Mouse (Mus musculus): ENCODE data around the gene Wdfy3.
"Not testable (repeated sequence)": the region's sequence is repeated elsewhere in the genome, so short reads cannot be mapped to it uniquely, and the experiment has no call there.

Wdfy3 gene

DNA sequence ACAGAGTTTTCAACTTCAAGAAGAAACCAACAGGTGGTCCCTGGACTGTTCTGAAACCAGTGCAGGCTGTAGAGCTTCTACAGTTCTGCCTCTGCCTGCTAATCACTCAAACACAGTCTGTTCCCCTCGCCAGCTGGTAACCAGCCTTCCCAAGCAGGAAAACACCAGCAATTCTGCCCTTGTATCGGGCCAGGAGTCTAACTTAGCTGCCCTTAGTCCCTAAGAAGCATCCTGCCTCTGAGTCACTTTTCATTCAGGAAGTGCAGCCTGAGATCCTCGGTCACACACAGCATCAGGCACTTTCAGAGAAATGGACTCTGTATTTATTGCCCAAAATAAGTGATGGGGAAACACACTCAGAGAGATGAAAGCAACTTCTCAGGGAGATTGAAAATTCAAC, 66.3 kb downstream of the Wdfy3 start:
- DNase-seq (ENCODE audit: low spot score in 2 of 2): no peak

DNA sequence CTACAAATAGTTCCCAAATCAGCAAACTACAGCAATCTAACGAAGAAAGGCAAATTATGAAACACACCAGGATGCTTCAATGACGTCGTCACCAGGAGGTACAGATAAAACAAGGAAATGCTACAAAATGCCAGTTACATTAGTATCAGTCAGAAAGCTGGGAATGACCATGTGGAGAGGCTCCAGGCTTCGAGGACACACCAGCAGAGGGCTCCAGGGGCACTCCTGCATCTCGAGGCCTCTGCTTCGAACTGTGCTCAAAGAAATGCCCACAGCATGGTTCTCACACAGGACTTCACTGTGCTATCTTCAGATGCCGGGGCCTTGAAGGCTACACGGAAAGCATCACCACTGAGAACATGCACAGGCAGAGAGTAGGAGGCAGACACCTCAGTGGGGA, 68.7 kb downstream of the Wdfy3 start:
- no peak for DNase-seq (ENCODE audit: low spot score in 2 of 2)

DNA sequence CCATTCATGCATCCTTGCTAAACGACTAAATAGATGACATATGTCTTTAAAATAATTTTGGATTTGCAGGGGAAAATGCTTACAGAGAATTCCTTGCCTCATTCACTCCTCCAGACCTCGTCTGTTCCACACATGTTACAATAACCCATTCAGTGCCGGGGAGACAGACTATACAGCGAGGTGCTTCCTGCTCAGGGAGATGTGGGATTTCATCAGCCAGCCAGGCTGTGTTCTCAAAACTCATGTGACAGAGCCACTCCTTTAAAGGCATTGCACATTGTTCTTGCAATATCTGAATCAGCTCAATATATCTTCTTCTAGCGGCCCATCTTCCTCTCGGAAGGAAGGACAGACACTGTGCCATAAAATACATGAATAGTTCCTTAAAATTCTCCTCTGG, 70.8 kb downstream of the Wdfy3 start:
- DNase-seq (ENCODE audit: low spot score in 2 of 2): no peak

DNA sequence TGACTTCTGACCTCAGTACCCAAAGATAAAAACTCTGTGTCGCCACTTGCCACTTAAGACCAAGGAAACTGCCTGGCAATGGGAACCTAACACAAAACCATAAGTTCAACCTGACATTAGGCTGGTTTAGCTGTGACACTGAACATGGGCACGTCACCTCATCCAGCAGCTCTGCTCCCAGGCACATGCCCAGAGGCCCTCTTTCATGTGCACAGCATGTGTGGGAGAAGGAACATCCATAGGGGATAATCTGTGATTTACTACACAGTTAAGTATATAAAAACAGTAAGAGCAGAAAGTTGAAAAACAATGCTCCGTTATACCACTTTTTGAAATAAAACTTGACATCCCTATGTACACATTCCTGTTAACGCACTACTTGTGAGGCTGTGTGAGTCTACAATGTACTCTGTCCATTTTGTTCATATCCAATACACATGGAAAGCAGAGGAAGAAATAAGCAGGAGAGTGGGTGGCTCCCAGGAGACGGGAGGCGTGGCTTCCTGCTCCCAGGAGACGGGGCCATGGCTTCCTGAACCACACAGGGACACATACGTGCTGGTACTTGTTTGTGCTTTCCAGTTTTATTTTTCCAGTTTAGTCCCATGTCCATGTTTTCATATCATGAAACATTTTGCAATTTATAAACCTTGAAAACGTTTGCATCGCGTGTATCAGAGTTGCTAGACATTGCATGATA, 73.5 kb downstream of the Wdfy3 start:
- no peak for DNase-seq (ENCODE audit: low spot score in 2 of 2)

DNA sequence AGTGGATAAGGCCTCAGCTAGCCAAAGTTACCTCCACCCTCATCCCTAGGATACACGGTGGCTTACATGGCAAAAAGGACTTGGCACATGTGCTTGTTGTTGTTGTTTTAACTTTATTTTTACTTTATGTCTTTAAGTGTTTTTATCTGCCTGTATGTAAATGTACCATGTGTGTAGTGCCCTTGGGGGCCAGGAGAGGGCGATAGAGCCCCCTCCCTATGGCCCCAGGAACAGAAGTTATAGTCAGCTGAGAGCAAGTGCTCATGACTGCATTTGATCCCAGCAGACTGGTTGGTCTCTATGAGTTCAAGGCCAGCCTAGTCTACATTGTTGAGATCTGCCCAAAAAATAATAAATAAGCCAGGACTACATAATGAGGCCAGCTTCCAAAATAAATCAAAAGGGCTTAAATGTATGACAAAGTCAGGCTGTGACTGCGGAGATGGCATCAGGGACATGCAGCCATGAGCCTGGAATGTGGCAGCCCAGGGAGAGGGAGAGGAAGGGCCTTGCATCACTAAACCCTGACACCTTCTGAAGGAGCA, 74.2 kb downstream of the Wdfy3 start:
- DNase-seq (ENCODE audit: low spot score in 2 of 2): no peak

DNA sequence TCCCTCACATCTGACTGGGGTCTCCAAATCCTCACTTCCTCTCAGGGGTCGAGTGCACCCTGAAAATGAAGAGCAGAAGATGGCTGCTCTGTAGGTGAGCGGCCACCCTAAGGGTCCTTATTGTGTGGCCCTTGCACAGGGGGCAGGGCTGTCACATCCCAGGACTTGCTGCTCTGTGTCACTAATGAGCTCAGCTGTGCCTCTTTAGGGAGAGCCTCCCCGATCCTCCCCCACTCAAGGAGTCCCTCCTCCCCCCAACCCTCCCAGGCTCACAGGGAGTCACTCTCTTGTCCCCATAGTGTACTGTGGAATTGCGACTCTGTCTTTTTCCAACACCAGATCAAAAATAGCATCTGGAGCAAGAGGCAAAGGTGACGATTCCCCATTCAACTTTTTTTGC, 75.7 kb downstream of the Wdfy3 start:
- DNase-seq (ENCODE audit: low spot score in 2 of 2): no peak

DNA sequence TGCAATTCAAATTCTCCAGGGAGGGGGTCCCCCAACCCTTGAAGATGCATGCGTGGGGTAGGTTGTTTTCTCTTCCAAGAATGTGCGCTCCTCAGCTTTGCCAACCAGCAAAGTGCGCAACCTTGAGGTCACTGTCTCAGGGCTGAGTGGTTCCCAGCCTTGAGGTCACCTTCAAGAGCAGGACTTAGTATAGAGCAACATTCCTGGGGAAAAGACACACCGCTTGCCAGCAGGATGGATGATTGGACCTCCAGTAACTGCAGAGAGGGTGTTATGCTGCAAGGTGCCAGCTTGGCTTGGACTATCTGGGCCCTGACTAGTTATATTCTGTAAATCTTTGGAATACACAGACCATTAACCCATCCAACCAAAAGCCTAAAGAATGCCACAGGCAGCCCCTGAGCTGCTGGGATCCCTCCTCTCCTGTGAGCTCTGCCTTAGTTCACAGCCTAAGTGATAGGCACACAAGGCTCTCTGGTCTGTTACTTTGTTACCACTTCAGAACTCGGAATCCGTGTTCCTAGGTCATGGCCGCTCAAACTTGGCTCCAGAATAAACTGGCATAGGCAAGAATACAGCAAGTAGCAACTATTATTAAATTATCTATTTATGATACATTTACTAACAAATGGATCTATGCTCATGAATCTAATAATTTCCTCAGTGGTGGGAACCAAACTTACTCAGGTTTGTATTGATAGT, 76.6 kb downstream of the Wdfy3 start:
- DNase-seq (ENCODE audit: low spot score in 2 of 2): no peak

DNA sequence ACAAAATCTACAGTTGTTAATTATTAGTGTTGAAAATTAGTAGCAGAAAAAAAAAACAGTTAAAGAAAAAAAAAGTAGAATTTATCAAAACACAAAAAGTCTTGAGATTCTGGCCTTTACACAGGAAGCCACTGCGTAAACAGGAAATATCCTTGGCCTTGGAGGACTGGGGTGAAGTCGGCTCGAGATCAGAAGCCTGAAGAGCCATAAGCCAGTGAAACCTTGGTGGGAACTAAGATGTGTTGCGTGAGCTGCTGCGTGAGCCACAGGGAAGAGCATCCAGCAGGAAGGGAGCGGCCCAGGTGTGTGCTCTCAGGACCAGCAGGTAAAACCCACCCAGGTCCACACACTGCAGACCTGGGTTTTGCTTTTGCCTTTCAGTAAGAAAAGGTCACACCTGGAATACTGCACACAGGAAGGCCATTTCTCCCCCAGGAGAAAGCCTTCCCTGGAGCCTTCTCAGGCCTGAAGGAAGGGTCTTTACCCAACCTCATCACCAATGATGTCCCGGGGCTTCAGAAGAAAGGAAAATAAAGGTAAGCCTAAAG, 79.3 kb downstream of the Wdfy3 start:
- no peak for DNase-seq (ENCODE audit: low spot score in 2 of 2)

DNA sequence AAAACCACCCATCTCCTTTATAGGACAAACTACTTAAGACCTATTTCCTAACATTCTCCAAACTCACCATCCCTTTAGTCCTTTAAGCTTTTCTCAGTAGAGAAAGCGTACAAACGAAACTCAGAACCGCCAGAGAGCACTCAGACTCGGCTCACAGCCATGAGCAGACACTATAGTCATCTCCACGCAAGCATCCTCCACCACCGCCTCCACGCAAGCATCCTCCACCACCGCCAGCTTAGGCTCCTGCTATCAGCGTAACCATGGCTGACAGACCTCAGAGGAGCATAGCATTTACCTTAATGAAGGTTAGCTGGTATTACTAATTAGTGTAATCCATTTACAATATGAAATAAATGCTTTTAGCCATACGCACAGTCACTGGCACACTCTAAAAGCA, 81.2 kb downstream of the Wdfy3 start:
- DNase-seq (ENCODE audit: low spot score in 2 of 2): no peak

DNA sequence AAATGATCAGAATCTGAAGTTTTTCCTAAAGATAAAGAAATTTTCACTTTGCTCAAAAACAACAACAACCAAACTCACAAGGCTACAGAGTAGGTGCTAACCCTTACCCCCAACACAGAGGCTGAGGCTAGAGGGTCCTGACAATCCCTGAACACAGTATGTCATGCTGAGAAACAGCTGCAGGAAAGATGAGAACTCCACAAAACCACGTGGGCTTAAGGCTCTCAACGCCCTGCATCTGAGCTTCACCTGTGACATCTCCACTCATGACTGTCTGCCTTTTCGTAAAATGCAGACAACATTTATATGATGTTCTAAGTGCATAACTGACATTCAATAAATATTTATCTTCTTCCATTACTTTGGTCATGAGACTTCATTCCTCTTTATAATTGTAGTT, 83.0 kb downstream of the Wdfy3 start:
- DNase-seq (ENCODE audit: low spot score in 2 of 2): no peak

DNA sequence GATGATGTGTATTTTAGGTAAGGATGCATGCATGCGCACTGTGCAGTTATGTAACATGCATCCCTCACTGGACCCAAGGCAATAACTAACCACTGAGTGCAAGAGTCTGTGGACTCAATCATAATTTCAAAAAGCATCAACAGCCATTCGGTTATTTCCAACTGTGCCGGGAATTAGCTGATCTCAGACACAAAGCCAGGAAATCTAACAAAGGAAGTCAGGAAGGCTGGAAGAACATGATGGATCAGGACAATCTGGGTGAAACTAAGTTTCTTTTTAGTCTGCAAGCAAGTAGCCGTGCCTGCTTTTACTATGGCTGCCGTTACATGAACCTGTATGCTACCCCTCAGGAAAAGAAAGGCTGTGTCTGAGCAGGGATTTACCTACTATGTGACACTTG, 87.5 kb downstream of the Wdfy3 start:
- DNase-seq (ENCODE audit: low spot score in 2 of 2): no peak

DNA sequence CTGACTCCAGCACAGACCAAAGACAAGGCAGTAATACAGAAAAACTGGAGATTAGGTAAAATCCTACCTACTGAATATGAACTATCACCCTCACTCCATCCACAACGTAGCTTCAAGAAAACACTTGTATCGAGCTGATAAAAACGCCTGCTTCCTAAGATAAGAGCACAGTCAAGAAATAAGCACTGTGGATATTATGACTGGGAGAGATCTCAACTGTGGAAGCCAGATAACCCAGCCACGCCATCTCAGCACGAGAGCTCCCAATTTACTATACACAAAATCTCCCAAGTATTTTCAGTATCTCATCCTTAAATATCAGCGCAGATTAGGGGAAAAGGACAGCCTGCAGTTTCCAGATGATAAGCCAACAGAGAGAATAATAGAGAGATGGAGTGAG, 90.1 kb downstream of the Wdfy3 start:
- no peak for DNase-seq (ENCODE audit: low spot score in 2 of 2)

DNA sequence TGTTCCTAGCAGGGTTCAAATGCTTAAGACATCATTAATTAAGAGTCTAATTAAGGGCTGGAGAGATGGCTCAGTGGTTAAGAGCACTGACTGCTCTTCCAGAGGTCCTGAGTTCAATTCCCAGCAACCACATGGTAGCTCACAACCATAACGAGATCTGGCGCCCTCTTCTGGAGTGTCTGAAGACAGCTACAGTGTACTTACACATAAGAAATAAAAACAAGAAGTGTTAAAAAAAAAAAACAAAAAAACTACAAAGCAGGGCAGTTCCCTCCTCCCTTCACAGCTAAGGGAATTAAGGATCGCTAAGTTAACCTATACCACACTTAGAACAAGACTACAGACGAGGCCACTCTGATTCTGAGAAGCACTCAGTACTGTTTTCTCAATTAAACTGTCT, 97.1 kb downstream of the Wdfy3 start:
- not testable (repeated sequence) for DNase-seq (ENCODE audit: low spot score in 2 of 2)

DNA sequence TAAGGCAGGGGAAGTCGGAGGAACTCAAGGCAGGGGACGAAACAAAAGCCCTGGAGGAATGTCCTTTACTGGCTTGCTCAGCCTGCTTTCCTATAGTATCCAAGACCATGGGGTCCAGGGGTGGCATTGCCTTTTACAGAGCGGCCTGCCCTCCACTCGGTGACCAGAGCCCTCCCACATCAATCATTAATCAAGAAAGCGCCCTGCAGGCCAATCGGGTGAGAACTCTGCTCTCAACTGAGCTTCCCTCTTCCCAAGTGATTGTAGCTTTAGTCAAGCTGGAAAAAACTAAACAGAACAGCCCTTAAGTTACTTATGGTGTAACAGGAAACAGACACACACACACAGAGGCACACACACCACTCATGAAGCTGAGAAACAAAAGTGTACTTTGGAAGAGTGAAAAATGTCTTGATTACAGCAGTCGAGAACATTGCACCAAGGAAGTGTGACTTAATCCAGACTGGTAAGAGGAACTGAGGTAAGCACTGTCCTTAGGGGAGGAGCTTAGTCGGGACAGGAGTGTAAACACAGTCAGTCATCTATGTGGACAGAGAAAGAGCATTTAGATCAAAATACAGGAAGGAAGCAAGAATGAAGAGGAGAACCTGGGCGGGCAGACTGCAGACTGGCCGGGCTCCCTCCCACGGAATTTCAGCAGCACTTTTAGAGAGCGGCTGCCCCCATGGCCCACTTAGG, 101.4 kb downstream of the Wdfy3 start:
- no peak for DNase-seq (ENCODE audit: low spot score in 2 of 2)

DNA sequence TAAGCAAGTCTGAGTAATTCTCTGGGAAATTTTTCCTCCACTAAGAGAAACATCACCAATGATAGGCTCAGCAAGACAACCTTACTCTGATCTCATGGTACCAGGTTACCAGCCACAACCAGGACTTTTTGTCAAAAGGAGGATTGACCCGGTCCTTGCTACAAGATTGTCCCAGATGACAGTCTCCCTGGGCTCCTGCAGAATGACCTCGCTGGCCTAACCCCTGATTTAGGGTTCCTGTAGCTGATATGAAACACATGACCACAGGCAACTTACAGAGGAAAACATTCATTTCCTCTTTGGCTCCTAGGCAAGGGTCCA, 101.9 kb downstream of the Wdfy3 start:
- DNase-seq (ENCODE audit: low spot score in 2 of 2): no peak

DNA sequence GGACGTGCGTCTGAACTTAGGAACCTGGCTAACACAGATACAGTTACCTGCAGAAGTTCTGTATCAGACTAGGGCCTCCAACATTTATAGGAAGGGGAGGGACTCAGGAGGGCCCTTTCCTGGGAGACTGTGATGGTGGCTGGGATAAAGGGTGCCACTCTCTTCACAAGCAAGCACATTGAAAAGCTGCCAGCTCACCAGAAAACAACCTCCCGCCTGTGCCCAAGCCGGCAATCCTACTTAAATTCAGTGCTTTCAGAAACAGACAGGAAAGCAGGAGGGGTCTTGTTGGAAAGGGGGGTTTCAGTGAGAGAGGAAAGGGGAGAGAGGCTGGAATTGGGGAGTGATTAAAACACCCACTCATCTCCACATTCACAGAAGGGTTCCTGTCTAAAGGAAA, 106.9 kb downstream of the Wdfy3 start:
- DNase-seq (ENCODE audit: low spot score in 2 of 2): no peak

DNA sequence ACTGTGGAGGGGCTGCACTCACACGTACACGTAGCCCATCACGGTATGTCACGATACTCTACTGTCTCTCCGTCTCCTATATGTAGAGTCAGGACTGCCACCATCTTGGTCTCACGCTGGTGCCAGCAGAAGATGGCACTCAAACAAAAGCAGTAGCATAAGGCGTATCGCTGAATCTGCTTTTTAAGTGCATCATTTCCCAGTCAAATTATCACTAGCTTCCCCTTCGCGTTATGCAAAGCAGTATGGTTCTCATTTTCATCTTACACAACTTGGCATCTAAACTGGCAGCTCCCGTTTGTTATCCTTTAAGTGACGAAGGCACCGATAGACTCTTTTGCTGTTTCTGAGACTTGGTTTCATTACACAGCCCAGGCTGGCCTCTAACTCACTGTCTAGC, 110.4 kb downstream of the Wdfy3 start:
- no peak for DNase-seq (ENCODE audit: low spot score in 2 of 2)

DNA sequence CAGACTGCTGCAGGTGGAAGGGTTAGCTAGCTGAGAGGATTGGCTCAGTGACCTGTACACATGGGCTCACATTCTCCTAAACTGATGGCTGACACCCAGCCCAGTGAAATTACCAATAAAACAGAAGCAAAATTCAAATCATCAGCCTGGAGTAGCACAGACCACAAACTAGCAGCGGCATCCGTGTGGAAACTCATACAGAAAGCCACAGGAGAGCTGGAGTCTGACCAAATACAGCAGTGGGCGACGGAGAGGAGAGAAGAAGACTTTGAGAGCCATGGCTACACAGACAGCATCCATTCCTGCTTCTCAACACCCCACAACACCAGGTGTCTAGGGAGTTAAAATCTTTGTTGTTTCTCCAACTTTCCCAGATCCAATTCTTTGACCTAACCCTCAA, 110.8 kb downstream of the Wdfy3 start:
- DNase-seq (ENCODE audit: low spot score in 2 of 2): no peak

DNA sequence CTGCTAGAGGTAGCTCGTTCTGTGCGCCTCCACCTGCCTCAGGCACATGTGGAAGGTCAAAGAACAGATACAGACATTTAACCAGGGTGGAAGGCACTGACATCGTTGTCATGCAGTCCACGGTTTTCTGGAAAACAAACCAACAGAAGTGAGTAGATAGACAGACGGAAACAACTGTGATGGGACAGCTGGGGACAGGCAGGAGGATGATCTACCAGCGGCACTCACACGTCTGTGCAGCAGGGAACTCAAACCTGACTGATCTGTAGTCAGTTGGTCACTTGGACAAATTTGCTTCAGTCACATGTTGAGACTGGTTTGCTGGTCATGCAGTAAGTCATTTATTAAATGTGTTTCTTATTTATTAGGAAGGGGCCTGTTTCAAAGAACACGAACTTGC, 112.3 kb downstream of the Wdfy3 start:
- no peak for DNase-seq (ENCODE audit: low spot score in 2 of 2)

DNA sequence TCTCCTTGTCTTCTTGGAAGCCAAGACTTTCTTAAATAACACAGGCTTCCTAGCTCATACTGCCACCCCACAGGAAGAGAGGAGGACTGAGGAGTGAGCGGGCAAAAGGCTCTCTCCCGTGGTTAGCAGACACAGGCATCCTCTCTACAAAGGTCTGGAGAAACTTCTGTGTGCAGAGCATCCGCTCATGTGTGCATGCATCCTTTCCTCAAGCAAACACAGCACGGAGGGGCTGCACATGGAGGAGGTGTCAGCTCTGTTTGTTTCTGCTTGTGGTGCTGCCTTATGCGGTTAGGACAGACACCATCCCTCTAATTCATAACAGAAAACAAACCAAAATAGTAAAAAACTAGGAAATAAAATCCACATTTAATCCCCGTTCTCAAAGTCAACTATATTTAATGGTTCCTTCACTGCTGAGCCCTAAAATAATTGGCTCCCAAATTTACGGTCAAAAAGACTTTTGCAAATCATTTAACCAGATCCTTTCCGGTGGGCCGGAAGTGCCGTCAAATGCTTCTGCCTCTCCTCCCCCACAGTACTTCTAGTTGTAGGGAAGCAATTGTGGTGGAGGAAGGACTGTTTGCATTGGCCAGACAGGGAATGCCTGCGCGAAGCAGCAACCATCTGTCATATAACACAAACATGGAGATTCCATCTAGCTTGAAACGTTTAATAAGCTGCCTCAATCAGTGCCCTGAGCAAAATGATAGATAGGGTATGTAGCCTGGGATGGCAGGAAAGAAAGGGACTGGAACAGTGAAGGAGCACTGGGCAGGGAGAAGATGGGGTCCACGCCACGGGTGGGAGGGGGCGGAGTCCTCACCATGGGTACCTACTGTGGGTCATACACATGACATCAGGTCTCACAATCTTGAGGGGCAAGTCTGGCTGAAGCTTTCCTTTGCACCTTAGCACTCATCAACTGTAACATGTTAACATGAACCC, 115.1 kb downstream of the Wdfy3 start:
- no peak for DNase-seq (ENCODE audit: low spot score in 2 of 2)

DNA sequence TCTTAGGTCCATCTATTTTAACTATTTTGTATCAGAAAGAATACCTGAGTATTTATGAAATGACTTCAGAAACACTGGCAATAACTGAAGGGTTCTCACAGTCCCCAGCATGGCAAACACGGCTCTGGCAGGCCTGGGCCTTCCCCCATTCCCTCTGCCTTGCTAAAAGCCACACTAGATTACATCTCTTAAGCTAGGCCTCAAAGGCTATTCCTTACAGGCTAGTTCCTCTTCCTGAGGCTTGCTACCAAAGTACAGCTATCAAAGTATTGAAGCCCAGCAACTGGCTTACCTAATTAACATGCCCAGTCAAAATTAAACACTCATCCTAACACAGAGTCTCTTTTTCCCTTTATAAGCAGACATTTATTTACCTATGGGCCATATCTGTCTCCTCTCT, 117.8 kb downstream of the Wdfy3 start:
- no peak for DNase-seq (ENCODE audit: low spot score in 2 of 2)

DNA sequence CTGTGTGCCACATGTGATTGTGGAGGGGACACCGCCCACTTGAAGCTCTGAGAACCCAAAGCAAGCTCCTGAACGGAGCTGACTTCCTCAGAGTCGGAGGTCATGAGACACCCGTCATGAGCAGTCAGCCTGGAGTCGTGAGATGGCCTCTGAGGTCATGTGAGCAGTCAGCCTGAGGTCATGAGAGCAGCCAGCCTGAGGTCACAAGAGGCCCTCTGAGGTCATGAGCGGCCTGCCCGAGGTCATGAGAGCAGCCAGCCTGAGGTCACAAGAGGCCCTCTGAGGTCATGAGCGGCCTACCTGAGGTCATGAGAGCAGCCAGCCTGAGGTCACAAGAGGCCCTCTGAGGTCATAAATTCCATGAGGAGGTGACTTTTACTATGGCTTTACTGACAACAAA, 120.4 kb downstream of the Wdfy3 start:
- DNase-seq (ENCODE audit: low spot score in 2 of 2): no peak

Data from spleen, postnatal 14 days (tissue).